Mouse (Mus musculus): ENCODE results near the gene Zfp217. TPM values are rescaled to one million over a fixed set of nuclear protein-coding genes. Genes with fewer than 3 reads are reported as not detected.

Zfp217 gene
- polyA plus RNA-seq, 1 experiment = 32.1 TPM

- TF ChIP-seq CTCF (IDR thresholded peaks at IDR 0.05; ENCODE audit: borderline replicate concordance, control insufficient read depth, extremely low read depth, insufficient read depth, low read length, poor library complexity) = no peak
- TF ChIP-seq POLR2A (IDR thresholded peaks at IDR 0.05; ENCODE audit: control insufficient read depth, extremely low read depth, insufficient read depth, low read length, poor library complexity) = no peak
- 85% methylated on average over 5 of the region's 5 CpGs for WGBS
- peaks cover 52% of the 10 kb centered on the region for H3K36me3 ChIP-seq (ENCODE audit: control insufficient read depth, insufficient read depth, low read length)
- DNase-seq = no peak
- no peak overlapping the region for H3K4me3 ChIP-seq (ENCODE audit: control insufficient read depth, insufficient read depth, low read length)
- no peak overlapping the region for H3K27ac ChIP-seq (ENCODE audit: control insufficient read depth, insufficient read depth, low read length)
- H3K4me1 ChIP-seq (replicated peaks; ENCODE audit: control insufficient read depth, insufficient read depth, low read length) = peaks cover 5% of the 10 kb centered on the region
- no peaks in the 10 kb centered on the region for H3K27me3 ChIP-seq (ENCODE audit: control insufficient read depth, insufficient read depth, low read length)
Measured at GRCm38 (mm10) chr2:170109528-170109927, 38.4 kb downstream of the Zfp217 start.

- Histone ChIP-seq H3K27me3 (ENCODE audit: control insufficient read depth, insufficient read depth, low read length) (no peaks in the 10 kb centered on the region), H3K27ac (ENCODE audit: control insufficient read depth, insufficient read depth, low read length) (no peak overlapping the region), H3K36me3 (ENCODE audit: control insufficient read depth, insufficient read depth, low read length) (peaks cover 35% of the 10 kb centered on the region), H3K4me1 (replicated peaks; ENCODE audit: control insufficient read depth, insufficient read depth, low read length) (peaks cover 10% of the 10 kb centered on the region), H3K4me3 (ENCODE audit: control insufficient read depth, insufficient read depth, low read length) (no peak overlapping the region)
- DNase-seq = no peak
- TF ChIP-seq CTCF (IDR thresholded peaks at IDR 0.05; ENCODE audit: borderline replicate concordance, control insufficient read depth, extremely low read depth, insufficient read depth, low read length, poor library complexity) (no peak), POLR2A (IDR thresholded peaks at IDR 0.05; ENCODE audit: control insufficient read depth, extremely low read depth, insufficient read depth, low read length, poor library complexity) (no peak)
- WGBS = 61% methylated on average over 3 of the region's 3 CpGs
Measured at GRCm38 (mm10) chr2:170107791-170108190, 40.1 kb downstream of the Zfp217 start.

GRCm38 (mm10) chr2:170106000-170106399, 41.9 kb downstream of the Zfp217 start:
- Histone ChIP-seq H3K36me3 (ENCODE audit: control insufficient read depth, insufficient read depth, low read length) (peaks cover 24% of the 10 kb centered on the region), H3K4me1 (replicated peaks; ENCODE audit: control insufficient read depth, insufficient read depth, low read length) (peaks cover 10% of the 10 kb centered on the region), H3K4me3 (ENCODE audit: control insufficient read depth, insufficient read depth, low read length) (no peak overlapping the region), H3K27me3 (ENCODE audit: control insufficient read depth, insufficient read depth, low read length) (no peaks in the 10 kb centered on the region), H3K27ac (ENCODE audit: control insufficient read depth, insufficient read depth, low read length) (no peak overlapping the region)
- TF ChIP-seq POLR2A (IDR thresholded peaks at IDR 0.05; ENCODE audit: control insufficient read depth, extremely low read depth, insufficient read depth, low read length, poor library complexity) (no peak), CTCF (IDR thresholded peaks at IDR 0.05; ENCODE audit: borderline replicate concordance, control insufficient read depth, extremely low read depth, insufficient read depth, low read length, poor library complexity) (no peak)
- no peak for DNase-seq
- 95% methylated on average over 9 of the region's 9 CpGs for WGBS

- Histone ChIP-seq H3K27me3 (ENCODE audit: control insufficient read depth, insufficient read depth, low read length) (no peaks in the 10 kb centered on the region), H3K4me3 (ENCODE audit: control insufficient read depth, insufficient read depth, low read length) (no peak overlapping the region), H3K27ac (ENCODE audit: control insufficient read depth, insufficient read depth, low read length) (no peak overlapping the region), H3K36me3 (ENCODE audit: control insufficient read depth, insufficient read depth, low read length) (peaks cover 8% of the 10 kb centered on the region), H3K4me1 (replicated peaks; ENCODE audit: control insufficient read depth, insufficient read depth, low read length) (peaks cover 10% of the 10 kb centered on the region)
- WGBS = 35% methylated on average over 6 of the region's 6 CpGs
- TF ChIP-seq POLR2A (IDR thresholded peaks at IDR 0.05; ENCODE audit: control insufficient read depth, extremely low read depth, insufficient read depth, low read length, poor library complexity) = no peak
- no peak for TF ChIP-seq CTCF (IDR thresholded peaks at IDR 0.05; ENCODE audit: borderline replicate concordance, control insufficient read depth, extremely low read depth, insufficient read depth, low read length, poor library complexity)
- no peak for DNase-seq
Measured at GRCm38 (mm10) chr2:170104396-170104795, 43.5 kb downstream of the Zfp217 start.

- DNase-seq = peak; percentile 69
- no peak overlapping the region for H3K27ac ChIP-seq (ENCODE audit: control insufficient read depth, insufficient read depth, low read length)
- TF ChIP-seq CTCF (IDR thresholded peaks at IDR 0.05; ENCODE audit: borderline replicate concordance, control insufficient read depth, extremely low read depth, insufficient read depth, low read length, poor library complexity) (peak; percentile 80; the same call in 1 of the 2 replicates), POLR2A (IDR thresholded peaks at IDR 0.05; ENCODE audit: control insufficient read depth, extremely low read depth, insufficient read depth, low read length, poor library complexity) (no peak)
- peaks cover 10% of the 10 kb centered on the region for H3K4me1 ChIP-seq (replicated peaks; ENCODE audit: control insufficient read depth, insufficient read depth, low read length)
- no peaks in the 10 kb centered on the region for H3K27me3 ChIP-seq (ENCODE audit: control insufficient read depth, insufficient read depth, low read length)
- H3K36me3 ChIP-seq (ENCODE audit: control insufficient read depth, insufficient read depth, low read length) = peaks cover 2% of the 10 kb centered on the region; the same call in 1 of the 2 replicates
- H3K4me3 ChIP-seq (ENCODE audit: control insufficient read depth, insufficient read depth, low read length) = no peak overlapping the region
- 16% methylated on average over 9 of the region's 9 CpGs for WGBS
Measured at GRCm38 (mm10) chr2:170103852-170104251, 44.1 kb downstream of the Zfp217 start.

GRCm38 (mm10) chr2:170103341-170103740, 44.6 kb downstream of the Zfp217 start:
- WGBS = 92% methylated on average over 5 of the region's 5 CpGs
- DNase-seq = no peak
- no peaks in the 10 kb centered on the region for H3K27me3 ChIP-seq (ENCODE audit: control insufficient read depth, insufficient read depth, low read length)
- H3K36me3 ChIP-seq (ENCODE audit: control insufficient read depth, insufficient read depth, low read length) = no peaks in the 10 kb centered on the region
- no peak overlapping the region for H3K4me3 ChIP-seq (ENCODE audit: control insufficient read depth, insufficient read depth, low read length)
- H3K27ac ChIP-seq (ENCODE audit: control insufficient read depth, insufficient read depth, low read length) = no peak overlapping the region
- peaks cover 10% of the 10 kb centered on the region for H3K4me1 ChIP-seq (replicated peaks; ENCODE audit: control insufficient read depth, insufficient read depth, low read length)
- no peak for TF ChIP-seq CTCF (IDR thresholded peaks at IDR 0.05; ENCODE audit: borderline replicate concordance, control insufficient read depth, extremely low read depth, insufficient read depth, low read length, poor library complexity)
- no peak for TF ChIP-seq POLR2A (IDR thresholded peaks at IDR 0.05; ENCODE audit: control insufficient read depth, extremely low read depth, insufficient read depth, low read length, poor library complexity)

GRCm38 (mm10) chr2:170101932-170102331, 46.0 kb downstream of the Zfp217 start:
- Histone ChIP-seq H3K36me3 (ENCODE audit: control insufficient read depth, insufficient read depth, low read length) (no peaks in the 10 kb centered on the region), H3K4me1 (replicated peaks; ENCODE audit: control insufficient read depth, insufficient read depth, low read length) (peaks cover 10% of the 10 kb centered on the region), H3K27me3 (ENCODE audit: control insufficient read depth, insufficient read depth, low read length) (no peaks in the 10 kb centered on the region), H3K27ac (ENCODE audit: control insufficient read depth, insufficient read depth, low read length) (no peak overlapping the region), H3K4me3 (ENCODE audit: control insufficient read depth, insufficient read depth, low read length) (no peak overlapping the region)
- WGBS = 61% methylated on average over 7 of the region's 7 CpGs
- no peak for DNase-seq
- TF ChIP-seq CTCF (IDR thresholded peaks at IDR 0.05; ENCODE audit: borderline replicate concordance, control insufficient read depth, extremely low read depth, insufficient read depth, low read length, poor library complexity) (no peak), POLR2A (IDR thresholded peaks at IDR 0.05; ENCODE audit: control insufficient read depth, extremely low read depth, insufficient read depth, low read length, poor library complexity) (no peak)
